ENCODE assay signal across 9 mouse cellular contexts in genomic region chr2:84956274-84956673, GRCm38 (mm10). TPM values are rescaled to one million over a fixed set of nuclear protein-coding genes. Genes with fewer than 3 reads are reported as not detected.
DNase-seq lines count a peak whose midpoint lies in the region; ATAC-seq and TF ChIP-seq lines count a peak whose summit lies in the region.
"Had no signal": no experiment of that assay in that cellular context is flagged by ENCODE, and none has a peak within 500 bp of the region (broad histone marks: within the 10 kb centered on the region; RNA-seq: fewer than 3 reads in every experiment).

No protein-coding gene starts in this region.

- H3K4me2 ChIP-seq in embryonic facial prominence, embryonic 11.5 days (ENCODE audit: low read depth, low read length), result no peak overlapping the region
- H3K4me2 ChIP-seq in intestine, embryonic 16.5 days (ENCODE audit: low read depth, low read length), result no peak overlapping the region
- H3K4me2 ChIP-seq: limb, embryonic 15.5 days had no signal

- peaks cover 10% of the 10 kb centered on the region; the same call in 1 of the 2 replicates for H3K36me3 ChIP-seq in heart, adult 2 months (ENCODE audit: control insufficient read depth, insufficient read depth, low read length)
- H3K36me3 ChIP-seq in embryonic facial prominence, embryonic 11.5 days (replicated peaks; ENCODE audit: control insufficient read depth, insufficient read depth, low read depth, low read length), result no peaks in the 10 kb centered on the region; the same call in 1 of the 2 replicates
- 0 out of 2 replicates have a peak, but pooled peaks cover 3% of the 10 kb centered on the region for H3K36me3 ChIP-seq in intestine, embryonic 16.5 days (ENCODE audit: control insufficient read depth, insufficient read depth, low read length)

- TF ChIP-seq POLR2A in heart, adult 2 months (IDR thresholded peaks at IDR 0.05; ENCODE audit: insufficient read depth, low read depth, low read length), result no peak

- H3K4me3 ChIP-seq in heart, adult 2 months, result no peak overlapping the region
- no peak overlapping the region for H3K4me3 ChIP-seq in embryonic facial prominence, embryonic 11.5 days (ENCODE audit: low read depth, low read length)
- no peak overlapping the region for H3K4me3 ChIP-seq in intestine, embryonic 16.5 days (ENCODE audit: low read length)
- H3K4me3 ChIP-seq: limb, embryonic 15.5 days had no signal

- no peak overlapping the region for H3K9ac ChIP-seq in heart, adult 2 months (ENCODE audit: low read depth, low read length)
- no peak overlapping the region for H3K9ac ChIP-seq in embryonic facial prominence, embryonic 11.5 days (replicated peaks; ENCODE audit: low read length)
- H3K9ac ChIP-seq in intestine, embryonic 16.5 days (ENCODE audit: low read depth, low read length), result no peak overlapping the region
- H3K9ac ChIP-seq: limb, embryonic 15.5 days had no signal

- 51% methylated on average over 5 of the region's 5 CpGs for WGBS in heart, adult 2 months
- 55% methylated on average over 5 of the region's 5 CpGs for WGBS in embryonic facial prominence, embryonic 11.5 days
- WGBS in intestine, embryonic 16.5 days, result 59% methylated on average over 5 of the region's 5 CpGs

- H3K27ac ChIP-seq in heart, adult 2 months, result no peak overlapping the region
- H3K27ac ChIP-seq in embryonic facial prominence, embryonic 11.5 days (replicated peaks; ENCODE audit: low read depth, low read length), result no peak overlapping the region
- no peak overlapping the region for H3K27ac ChIP-seq in intestine, embryonic 16.5 days (ENCODE audit: low read length)
- H3K27ac ChIP-seq: limb, embryonic 15.5 days had no signal

- DNase-seq in heart, adult 2 months, result peak; percentile 66 to 73
- no peak for DNase-seq in heart, postnatal 25 days (ENCODE audit: low spot score)
- DNase-seq in adipocyte (ENCODE audit: low spot score), result peak; percentile 79
- DNase-seq in embryonic facial prominence, embryonic 11.5 days (ENCODE audit: low spot score), result peak; percentile 59
- DNase-seq in left cerebral cortex, postnatal 25 days (ENCODE audit: low spot score in 2 of 2), result peak; percentile 44 to 46
- DNase-seq in mesoderm, embryonic 11.5 days (ENCODE audit: low read depth, low spot score), result peak; percentile 65
- peak; percentile 80 to 83 for DNase-seq in spleen, postnatal 36 days (ENCODE audit: low spot score in 2 of 2)

- peaks cover 3% of the 10 kb centered on the region for H3K4me1 ChIP-seq in heart, adult 2 months (ENCODE audit: control insufficient read depth, insufficient read depth, low read length)
- no peaks in the 10 kb centered on the region for H3K4me1 ChIP-seq in embryonic facial prominence, embryonic 11.5 days (ENCODE audit: control insufficient read depth, insufficient read depth, low read length)
- no peaks in the 10 kb centered on the region for H3K4me1 ChIP-seq in intestine, embryonic 16.5 days (ENCODE audit: control insufficient read depth, insufficient read depth, low read length)
- H3K4me1 ChIP-seq: limb, embryonic 15.5 days had no signal

- no peak; the same call in 1 of the 2 replicates for ATAC-seq in embryonic facial prominence, embryonic 11.5 days (replicated peaks; ENCODE audit: insufficient number of reproducible peaks, low FRiP score, low TSS enrichment, low read depth)
- peak; percentile 62; the same call in 1 of the 2 replicates for ATAC-seq in intestine, embryonic 16.5 days

- TF ChIP-seq EP300 in heart, adult 2 months (IDR thresholded peaks at IDR 0.05; ENCODE audit: insufficient read depth, low read depth, low read length), result 0 out of 2 replicates have a peak, but pooled peaks have one; percentile 20

- TF ChIP-seq CTCF in heart, adult 2 months (IDR thresholded peaks at IDR 0.05), result peak; percentile 94

- no peaks in the 10 kb centered on the region for H3K27me3 ChIP-seq in heart, adult 2 months (ENCODE audit: control insufficient read depth, insufficient read depth, low read length)
- no peaks in the 10 kb centered on the region for H3K27me3 ChIP-seq in embryonic facial prominence, embryonic 11.5 days (ENCODE audit: control insufficient read depth, insufficient read depth, low read length)
- H3K27me3 ChIP-seq in intestine, embryonic 16.5 days (replicated peaks; ENCODE audit: control insufficient read depth, insufficient read depth, low read length), result no peaks in the 10 kb centered on the region
- H3K27me3 ChIP-seq: limb, embryonic 15.5 days had no signal

- no peaks in the 10 kb centered on the region for H3K79me2 ChIP-seq in heart, adult 2 months (replicated peaks; ENCODE audit: control insufficient read depth, insufficient read depth, low read length)

- intact Hi-C loops in heart, adult 2 months (cut with DNase I), result loop anchor here (1.0 to 5.0 kb wide), 2 partner anchors 51 to 69 kb away; partner anchors contain the start of gene Rtn4rl2
- intact Hi-C loops in heart, postnatal 25 days (cut with DNase I), result loop anchor here (2.0 to 5.0 kb wide), 3 partner anchors 51 to 89 kb away; partner anchors contain the start of gene Rtn4rl2
- intact Hi-C loops in left cerebral cortex, postnatal 25 days (cut with DNase I), result loop anchor here (2.0 kb wide), 1 partner anchor 57 kb away; no protein-coding TSS in a partner anchor

- H3K9me3 ChIP-seq in embryonic facial prominence, embryonic 11.5 days (replicated peaks; ENCODE audit: control insufficient read depth, low read length), result no peaks in the 10 kb centered on the region
- H3K9me3 ChIP-seq in intestine, embryonic 16.5 days (ENCODE audit: control insufficient read depth, low read length), result no peaks in the 10 kb centered on the region
- H3K9me3 ChIP-seq: limb, embryonic 15.5 days had no signal

RNA-seq across cellular contexts. Expression of gene Slc43a3, which starts 19.9 kb away (rescaled TPM):
- 10 to 100 TPM; 62.6 to 79.1 TPM for total RNA-seq in heart, adult 2 months (2021)
- 101 and 141 TPM in 2 replicates for polyA plus RNA-seq in heart, adult 2 months (2012; rRNA removed)
- 10 to 100 TPM; 70.7 to 86.6 TPM for total RNA-seq in heart, postnatal 25 days (2021)
- polyA plus RNA-seq in embryonic facial prominence, embryonic 11.5 days (2014; fragmentation: Nextera tagmentation; extraction: Ambion mirVana), result 37.2 and 38.9 TPM in 2 replicates
- polyA plus RNA-seq in intestine, embryonic 16.5 days (2015; fragmentation: Nextera tagmentation; extraction: Ambion mirVana), result 43.7 and 47.7 TPM in 2 replicates
- total RNA-seq in left cerebral cortex, postnatal 25 days (2021), result under 1 TPM; 0.41 to 0.53 TPM

RNA-seq across cellular contexts. Expression of gene Prg2, which starts 24.0 kb away (rescaled TPM):
- not detected for total RNA-seq in heart, adult 2 months (2021)
- polyA plus RNA-seq in heart, adult 2 months (2012; rRNA removed), result 0.14 and 0.44 TPM in 2 replicates
- not detected for total RNA-seq in heart, postnatal 25 days (2021)
- polyA plus RNA-seq in embryonic facial prominence, embryonic 11.5 days (2014; fragmentation: Nextera tagmentation; extraction: Ambion mirVana), result 0.60 and 0.78 TPM in 2 replicates
- 1.0 TPM in 1 of 2 replicates, not detected in the other for polyA plus RNA-seq in intestine, embryonic 16.5 days (2015; fragmentation: Nextera tagmentation; extraction: Ambion mirVana)
- total RNA-seq in left cerebral cortex, postnatal 25 days (2021), result not detected

RNA-seq across cellular contexts. Expression of gene Prg3, which starts 31.7 kb away (rescaled TPM):
- total RNA-seq in heart, adult 2 months (2021), result not detected
- not detected in 2 replicates for polyA plus RNA-seq in heart, adult 2 months (2012; rRNA removed)
- not detected for total RNA-seq in heart, postnatal 25 days (2021)
- polyA plus RNA-seq in embryonic facial prominence, embryonic 11.5 days (2014; fragmentation: Nextera tagmentation; extraction: Ambion mirVana), result not detected in 2 replicates
- polyA plus RNA-seq in intestine, embryonic 16.5 days (2015; fragmentation: Nextera tagmentation; extraction: Ambion mirVana), result not detected in 2 replicates
- total RNA-seq in left cerebral cortex, postnatal 25 days (2021), result not detected
- polyA plus RNA-seq: limb, embryonic 15.5 days had no signal

Comparison
In these comparisons a context has a peak if more than half of its experiments do, and no peak if none do; other contexts are left out.
1. RNA of gene Slc43a3, which starts 19.9 kb away (total RNA-seq): 70.7 to 86.6 TPM in heart, postnatal 25 days and 62.6 to 79.1 TPM in heart, adult 2 months; 0.41 to 0.53 TPM in left cerebral cortex, postnatal 25 days; every median in the first group is over 10 times any median in the second.